Mouse (Mus musculus) olfactory bulb, adult 2 months (tissue): Measurements from ENCODE around the gene Zfp961.

Source experiments
- CTCF ChIP-seq: fragments of 200-500 bp; IDR thresholded peaks from 2 replicates; pipeline ENCODE4 v1.5.1; 2012; ENCODE audit warnings: low read depth, mild to moderate bottlenecking, low read length, moderate library complexity; ENCODE audit not compliant: insufficient read depth
- POLR2A ChIP-seq: fragments of 200-500 bp; IDR thresholded peaks from 2 replicates; pipeline ENCODE4 v1.6.1; 2012; ENCODE audit warnings: mild to moderate bottlenecking, low read depth, low read length, moderate library complexity; ENCODE audit not compliant: insufficient read depth

- TF ChIP-seq CTCF, result no peak
- TF ChIP-seq POLR2A, result no peak
Measured at GRCm38 (mm10) chr8:71981032-71981431, 30.2 kb downstream of the Zfp961 start.
